Mouse (Mus musculus): ENCODE data around the gene Mbnl2. TPM values are rescaled to one million over a fixed set of nuclear protein-coding genes. Genes with fewer than 3 reads are reported as not detected.

The Mbnl2 gene
- polyA plus RNA-seq, 1 experiment from 2014 or later, result 23.1 TPM

GRCm38 (mm10) chr14:120284504-120284903 lies 9.0 kb downstream of the Mbnl2 start:
- H3K4me1 ChIP-seq (replicated peaks; ENCODE audit: control insufficient read depth, insufficient read depth, low read length), result peaks cover 6% of the 10 kb centered on the region; the same call in 1 of the 2 replicates
- H3K27ac ChIP-seq (ENCODE audit: low read length), result no peak overlapping the region
- no peak overlapping the region for H3K4me2 ChIP-seq (ENCODE audit: low read length)
- no peak; the same call in 1 of the 2 replicates for ATAC-seq
- no peak overlapping the region for H3K4me3 ChIP-seq (replicated peaks; ENCODE audit: low read length)
- H3K9me3 ChIP-seq (ENCODE audit: control insufficient read depth, low read length), result no peaks in the 10 kb centered on the region
- no peaks in the 10 kb centered on the region for H3K36me3 ChIP-seq (ENCODE audit: control insufficient read depth, insufficient read depth)
- H3K9ac ChIP-seq (replicated peaks; ENCODE audit: low read depth, low read length), result no peak overlapping the region
- H3K27me3 ChIP-seq (replicated peaks; ENCODE audit: control insufficient read depth, insufficient read depth, low read length), result no peaks in the 10 kb centered on the region
- 85% methylated on average over 5 of the region's 5 CpGs for WGBS

- H3K4me1 ChIP-seq (replicated peaks; ENCODE audit: control insufficient read depth, insufficient read depth, low read length), result no peaks in the 10 kb centered on the region; the same call in 1 of the 2 replicates
- H3K27ac ChIP-seq (ENCODE audit: low read length), result no peak overlapping the region
- no peak for ATAC-seq
- WGBS, result 58% methylated on average over 21 of the region's 21 CpGs
- no peaks in the 10 kb centered on the region for H3K27me3 ChIP-seq (replicated peaks; ENCODE audit: control insufficient read depth, insufficient read depth, low read length)
- H3K4me2 ChIP-seq (ENCODE audit: low read length), result no peak overlapping the region
- H3K9ac ChIP-seq (replicated peaks; ENCODE audit: low read depth, low read length), result no peak overlapping the region
- H3K36me3 ChIP-seq (ENCODE audit: control insufficient read depth, insufficient read depth), result no peaks in the 10 kb centered on the region; the same call in 1 of the 2 replicates
- H3K4me3 ChIP-seq (replicated peaks; ENCODE audit: low read length), result no peak overlapping the region
- no peaks in the 10 kb centered on the region for H3K9me3 ChIP-seq (ENCODE audit: control insufficient read depth, low read length)
These were observed 11.9 kb downstream of the Mbnl2 start for GRCm38 (mm10) chr14:120287121-120287986.

GRCm38 (mm10) chr14:120287987-120288275 lies 12.5 kb downstream of the Mbnl2 start:
- Histone ChIP-seq H3K27ac (ENCODE audit: low read length) (no peak overlapping the region), H3K4me1 (replicated peaks; ENCODE audit: control insufficient read depth, insufficient read depth, low read length) (no peaks in the 10 kb centered on the region; the same call in 1 of the 2 replicates), H3K36me3 (ENCODE audit: control insufficient read depth, insufficient read depth) (no peaks in the 10 kb centered on the region; the same call in 1 of the 2 replicates), H3K4me2 (ENCODE audit: low read length) (no peak overlapping the region), H3K4me3 (replicated peaks; ENCODE audit: low read length) (no peak overlapping the region), H3K9ac (replicated peaks; ENCODE audit: low read depth, low read length) (no peak overlapping the region), H3K27me3 (replicated peaks; ENCODE audit: control insufficient read depth, insufficient read depth, low read length) (no peaks in the 10 kb centered on the region), H3K9me3 (ENCODE audit: control insufficient read depth, low read length) (no peaks in the 10 kb centered on the region)
- no peak for ATAC-seq

- no peak for ATAC-seq
- WGBS, result 91% methylated on average over 10 of the region's 10 CpGs
- no peaks in the 10 kb centered on the region for H3K27me3 ChIP-seq (replicated peaks; ENCODE audit: control insufficient read depth, insufficient read depth, low read length)
- H3K9ac ChIP-seq (replicated peaks; ENCODE audit: low read depth, low read length), result no peak overlapping the region
- no peaks in the 10 kb centered on the region; the same call in 1 of the 2 replicates for H3K36me3 ChIP-seq (ENCODE audit: control insufficient read depth, insufficient read depth)
- no peak overlapping the region for H3K4me3 ChIP-seq (replicated peaks; ENCODE audit: low read length)
- no peaks in the 10 kb centered on the region for H3K9me3 ChIP-seq (ENCODE audit: control insufficient read depth, low read length)
- H3K4me2 ChIP-seq (ENCODE audit: low read length), result no peak overlapping the region
- H3K27ac ChIP-seq (ENCODE audit: low read length), result no peak overlapping the region
- H3K4me1 ChIP-seq (replicated peaks; ENCODE audit: control insufficient read depth, insufficient read depth, low read length), result no peaks in the 10 kb centered on the region; the same call in 1 of the 2 replicates
These were observed 13.0 kb downstream of the Mbnl2 start for GRCm38 (mm10) chr14:120288378-120289002.

- no peak for ATAC-seq
- H3K4me2 ChIP-seq (ENCODE audit: low read length), result no peak overlapping the region
- H3K9ac ChIP-seq (replicated peaks; ENCODE audit: low read depth, low read length), result no peak overlapping the region
- no peaks in the 10 kb centered on the region for H3K9me3 ChIP-seq (ENCODE audit: control insufficient read depth, low read length)
- H3K4me3 ChIP-seq (replicated peaks; ENCODE audit: low read length), result no peak overlapping the region
- H3K36me3 ChIP-seq (ENCODE audit: control insufficient read depth, insufficient read depth), result no peaks in the 10 kb centered on the region; the same call in 1 of the 2 replicates
- H3K4me1 ChIP-seq (replicated peaks; ENCODE audit: control insufficient read depth, insufficient read depth, low read length), result no peaks in the 10 kb centered on the region; the same call in 1 of the 2 replicates
- no peak overlapping the region for H3K27ac ChIP-seq (ENCODE audit: low read length)
- H3K27me3 ChIP-seq (replicated peaks; ENCODE audit: control insufficient read depth, insufficient read depth, low read length), result no peaks in the 10 kb centered on the region
- WGBS, result 81% methylated on average over 9 of the region's 9 CpGs
These were observed 13.6 kb downstream of the Mbnl2 start for GRCm38 (mm10) chr14:120289065-120289464.

- ATAC-seq, result no peak
- Histone ChIP-seq H3K4me1 (replicated peaks; ENCODE audit: control insufficient read depth, insufficient read depth, low read length) (no peaks in the 10 kb centered on the region; the same call in 1 of the 2 replicates), H3K27ac (ENCODE audit: low read length) (no peak overlapping the region), H3K4me3 (replicated peaks; ENCODE audit: low read length) (no peak overlapping the region), H3K27me3 (replicated peaks; ENCODE audit: control insufficient read depth, insufficient read depth, low read length) (no peaks in the 10 kb centered on the region), H3K9ac (replicated peaks; ENCODE audit: low read depth, low read length) (no peak overlapping the region), H3K4me2 (ENCODE audit: low read length) (no peak overlapping the region), H3K36me3 (ENCODE audit: control insufficient read depth, insufficient read depth) (no peaks in the 10 kb centered on the region; the same call in 1 of the 2 replicates), H3K9me3 (ENCODE audit: control insufficient read depth, low read length) (no peaks in the 10 kb centered on the region)
- 89% methylated on average over 7 of the region's 7 CpGs for WGBS
These were observed 14.1 kb downstream of the Mbnl2 start for GRCm38 (mm10) chr14:120289528-120289927.

GRCm38 (mm10) chr14:120291226-120291757 lies 15.8 kb downstream of the Mbnl2 start:
- no peak overlapping the region for H3K27ac ChIP-seq (ENCODE audit: low read length)
- no peak overlapping the region for H3K4me2 ChIP-seq (ENCODE audit: low read length)
- no peak overlapping the region for H3K4me3 ChIP-seq (replicated peaks; ENCODE audit: low read length)
- H3K9me3 ChIP-seq (ENCODE audit: control insufficient read depth, low read length), result no peaks in the 10 kb centered on the region
- WGBS, result 94% methylated on average over 13 of the region's 13 CpGs
- H3K9ac ChIP-seq (replicated peaks; ENCODE audit: low read depth, low read length), result no peak overlapping the region
- H3K27me3 ChIP-seq (replicated peaks; ENCODE audit: control insufficient read depth, insufficient read depth, low read length), result no peaks in the 10 kb centered on the region
- peaks cover under 1% of the 10 kb centered on the region for H3K4me1 ChIP-seq (replicated peaks; ENCODE audit: control insufficient read depth, insufficient read depth, low read length)
- H3K36me3 ChIP-seq (ENCODE audit: control insufficient read depth, insufficient read depth), result no peaks in the 10 kb centered on the region; the same call in 1 of the 2 replicates
- no peak for ATAC-seq

GRCm38 (mm10) chr14:120292133-120292532 lies 16.7 kb downstream of the Mbnl2 start:
- Histone ChIP-seq H3K9ac (replicated peaks; ENCODE audit: low read depth, low read length) (no peak overlapping the region), H3K4me3 (replicated peaks; ENCODE audit: low read length) (no peak overlapping the region), H3K27me3 (replicated peaks; ENCODE audit: control insufficient read depth, insufficient read depth, low read length) (no peaks in the 10 kb centered on the region), H3K36me3 (ENCODE audit: control insufficient read depth, insufficient read depth) (no peaks in the 10 kb centered on the region; the same call in 1 of the 2 replicates), H3K9me3 (ENCODE audit: control insufficient read depth, low read length) (no peaks in the 10 kb centered on the region), H3K4me1 (replicated peaks; ENCODE audit: control insufficient read depth, insufficient read depth, low read length) (peaks cover 5% of the 10 kb centered on the region), H3K27ac (ENCODE audit: low read length) (no peak overlapping the region), H3K4me2 (ENCODE audit: low read length) (no peak overlapping the region)
- 86% methylated on average over 5 of the region's 5 CpGs for WGBS
- ATAC-seq, result no peak

GRCm38 (mm10) chr14:120292617-120293195 lies 17.2 kb downstream of the Mbnl2 start:
- no peak for ATAC-seq
- Histone ChIP-seq H3K4me3 (replicated peaks; ENCODE audit: low read length) (no peak overlapping the region), H3K36me3 (ENCODE audit: control insufficient read depth, insufficient read depth) (no peaks in the 10 kb centered on the region; the same call in 1 of the 2 replicates), H3K27ac (ENCODE audit: low read length) (no peak overlapping the region), H3K4me1 (replicated peaks; ENCODE audit: control insufficient read depth, insufficient read depth, low read length) (peaks cover 7% of the 10 kb centered on the region), H3K27me3 (replicated peaks; ENCODE audit: control insufficient read depth, insufficient read depth, low read length) (no peaks in the 10 kb centered on the region), H3K4me2 (ENCODE audit: low read length) (no peak overlapping the region), H3K9ac (replicated peaks; ENCODE audit: low read depth, low read length) (no peak overlapping the region), H3K9me3 (ENCODE audit: control insufficient read depth, low read length) (no peaks in the 10 kb centered on the region)
- 87% methylated on average over 6 of the region's 6 CpGs for WGBS
